29 mouse cellular contexts compared by ENCODE assay signal in genomic region chr13:43202351-43202750, GRCm38 (mm10). TPM values are rescaled to one million over a fixed set of nuclear protein-coding genes. Genes with fewer than 3 reads are reported as not detected.
A peak's percentile ranks its signal among the peaks of the same experiment; 100 is the strongest.
DNase-seq lines count a peak whose midpoint lies in the region; TF ChIP-seq lines count a peak whose summit lies in the region.
"Had no signal": no experiment of that assay in that cellular context is flagged by ENCODE, and none has a peak within 500 bp of the region (broad histone marks: within the 10 kb centered on the region; RNA-seq: fewer than 3 reads in every experiment).

No protein-coding gene starts in this region.

- no peak overlapping the region for H3K9ac ChIP-seq in heart, adult 2 months (ENCODE audit: low read depth, low read length)
- H3K9ac ChIP-seq: embryonic facial prominence, embryonic 12.5 days; heart, embryonic 12.5 days; hindbrain, embryonic 14.5 days; limb, embryonic 15.5 days; liver, embryonic 14.5 days had no signal

- TF ChIP-seq CTCF in heart, adult 2 months (IDR thresholded peaks at IDR 0.05): no peak

- no peaks in the 10 kb centered on the region for H3K27me3 ChIP-seq in heart, adult 2 months (ENCODE audit: control insufficient read depth, insufficient read depth, low read length)
- H3K27me3 ChIP-seq: embryonic facial prominence, embryonic 12.5 days; limb, embryonic 15.5 days had no signal

- no peak for TF ChIP-seq POLR2A in heart, adult 2 months (IDR thresholded peaks at IDR 0.05; ENCODE audit: insufficient read depth, low read depth, low read length)

- 77% methylated on average over 10 of the region's 10 CpGs for WGBS in heart, adult 2 months

- H3K27ac ChIP-seq in heart, adult 2 months: no peak overlapping the region
- H3K27ac ChIP-seq: embryonic facial prominence, embryonic 12.5 days; hindbrain, embryonic 14.5 days; limb, embryonic 10.5 days; limb, embryonic 15.5 days; liver, embryonic 14.5 days; macrophage had no signal

- H3K79me2 ChIP-seq in heart, adult 2 months (replicated peaks; ENCODE audit: control insufficient read depth, insufficient read depth, low read length): no peaks in the 10 kb centered on the region; the same call in none of the 2 replicates

- intact Hi-C loops in heart, adult 2 months (cut with DNase I): loop anchor here (2.0 kb wide), 1 partner anchor 100 kb away; no protein-coding TSS in a partner anchor

- no peaks in the 10 kb centered on the region for H3K36me3 ChIP-seq in heart, adult 2 months (ENCODE audit: control insufficient read depth, insufficient read depth, low read length)
- H3K36me3 ChIP-seq: embryonic facial prominence, embryonic 12.5 days; limb, embryonic 10.5 days had no signal

- TF ChIP-seq EP300 in heart, adult 2 months (IDR thresholded peaks at IDR 0.05; ENCODE audit: insufficient read depth, low read depth, low read length): no peak

- peaks cover 2% of the 10 kb centered on the region; the same call in 1 of the 2 replicates for H3K4me1 ChIP-seq in heart, adult 2 months (ENCODE audit: control insufficient read depth, insufficient read depth, low read length)
- H3K4me1 ChIP-seq: embryonic facial prominence, embryonic 12.5 days had no signal

- H3K4me3 ChIP-seq in heart, adult 2 months: no peak overlapping the region
- H3K4me3 ChIP-seq: embryonic facial prominence, embryonic 12.5 days; heart, embryonic 12.5 days; limb, embryonic 10.5 days; limb, embryonic 15.5 days had no signal

- DNase-seq in adrenal gland, adult (ENCODE audit: inconsistent age in 2 of 2, low spot score in 1 of 2): peak; percentile 32 to 72
- DNase-seq in adrenal gland, postnatal 10 days: no peak
- DNase-seq in 416B (ENCODE audit: low read depth): peak; percentile 82
- DNase-seq in NIH3T3 (ENCODE audit: low read depth): peak; percentile 7
- DNase-seq in natural killer cell, adult 2 months (ENCODE audit: low spot score in 2 of 2): peak; percentile 35 to 73
- no peak for DNase-seq in left cerebral cortex, adult 8-10 months (ENCODE audit: low spot score in 2 of 2)
- no peak for DNase-seq in heart, adult 2 months
- DNase-seq: adrenal gland, adult 8-10 months; cerebellum, adult 9-11 months; embryo, embryonic 11 days; gastrocnemius, postnatal 25 days; heart, adult 11 months; heart, postnatal 4 days; kidney, adult 9 months; kidney, postnatal 10 days; layer of hippocampus, adult 9-11 months; lung, adult 2 months; lung, postnatal 10 days; midbrain, embryonic 14.5 days; right cerebral cortex, adult 18-20 months; spleen, adult 18-20 months; thymus, postnatal 14 days had no signal

RNA-seq across cellular contexts. Expression of gene Tbc1d7, which starts 31.1 kb away (rescaled TPM):
- 10 to 100 TPM; 24.4 to 26.7 TPM for total RNA-seq in adrenal gland, postnatal 10 days (2021)
- 10 to 100 TPM; 25.2 to 28.3 (median 26.1) TPM for total RNA-seq in left cerebral cortex, adult 8-10 months (2022)
- 10 to 100 TPM; 28.5 to 28.8 TPM for total RNA-seq in heart, adult 2 months (2021)
- 33.4 and 34.1 TPM in 2 replicates for polyA plus RNA-seq in heart, adult 2 months (2012; rRNA removed)

Comparison
In these comparisons a context has a peak if more than half of its experiments do, and no peak if none do; other contexts are left out.
1. DNase-seq: peak in adrenal gland, adult (2 of 2), 416B (single experiment), NIH3T3 (single experiment) and natural killer cell, adult 2 months (2 of 2); none in adrenal gland, postnatal 10 days (single experiment), left cerebral cortex, adult 8-10 months (0 of 2) and heart, adult 2 months (0 of 2).